Mouse (Mus musculus) T-helper 1 cell (primary cell): ENCODE data around the gene Tmem135.

Experiments used
- in situ Hi-C: fragments of 300-600 bp; cut with MboI, MseI; formaldehyde crosslinking; loops from one replicate; pipeline ENCODE4 v1.15.1; 2025; ENCODE audit warnings: high pct_unique_total_duplicates

The Tmem135 gene

DNA sequence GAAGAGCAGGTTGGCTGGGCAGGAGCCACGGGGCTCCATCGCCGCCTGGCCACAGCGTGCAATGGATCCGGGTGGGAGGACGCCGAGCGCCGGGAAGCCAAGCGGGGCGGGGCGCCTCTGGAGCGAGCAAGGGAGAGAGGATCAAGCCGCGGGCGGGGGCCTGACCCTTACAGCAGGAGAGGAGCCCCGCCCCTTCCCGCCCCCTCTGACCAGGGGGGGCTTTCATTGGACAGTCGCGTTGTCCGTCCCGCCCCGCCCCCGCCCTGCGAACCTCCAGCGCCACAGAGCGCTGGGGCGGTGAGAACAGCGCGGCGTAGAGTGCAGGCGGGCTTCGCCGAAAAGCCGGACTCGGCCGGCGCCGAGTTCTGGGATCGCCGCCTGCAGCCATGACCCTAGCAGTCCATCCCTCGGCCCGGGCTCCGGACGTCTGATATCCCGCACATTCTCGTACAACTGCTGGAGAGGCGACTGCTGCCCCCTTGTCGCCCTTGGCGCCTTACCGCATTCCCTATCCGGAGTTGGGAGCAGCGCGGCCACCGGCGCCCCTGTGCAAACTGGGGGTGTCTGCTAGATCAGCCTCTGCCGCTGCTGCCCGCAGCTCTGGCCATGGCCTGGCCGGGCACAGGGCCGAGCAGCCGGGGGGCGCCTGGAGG lies at the start of gene Tmem135, which contains the start of gene Fzd4:
TSS of gene Tmem135 (minus strand) at position 142 of the 653 bp plus-strand sequence.
TSS of gene Fzd4 (plus strand) at position 275 of the 653 bp plus-strand sequence.
- in situ Hi-C loops = loop anchor here (10.0 kb wide), 1 partner anchor 1051 kb away; the partner anchor contains the start of gene Tmem126a

DNA sequence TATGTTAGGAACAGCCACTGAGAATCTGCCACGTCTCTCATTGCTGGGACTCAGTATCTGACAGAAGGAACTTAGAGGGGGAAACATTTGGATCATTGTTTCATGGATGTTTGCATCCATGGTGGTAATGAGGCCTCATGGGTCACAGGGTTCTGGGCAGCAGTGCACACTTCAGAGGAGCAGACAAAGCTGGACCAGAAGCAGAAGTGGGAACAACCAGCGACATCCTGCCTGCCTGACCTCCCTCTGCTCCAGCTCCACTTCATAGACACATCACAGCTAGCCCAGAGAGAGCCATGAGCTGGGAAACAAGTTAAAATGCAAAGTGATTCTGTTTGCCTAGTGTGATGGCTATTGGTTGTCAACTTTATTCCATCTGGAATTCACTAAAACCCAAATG lies 46.3 kb upstream of the Tmem135 start:
- in situ Hi-C loops = no loop called here

- in situ Hi-C loops = no loop called here
These were observed 41.1 kb upstream of the Tmem135 start for GRCm38 (mm10) chr7:89445137-89445536.

GRCm38 (mm10) chr7:89442242-89442641 lies 38.2 kb upstream of the Tmem135 start:
- in situ Hi-C loops = no loop called here

GRCm38 (mm10) chr7:89441291-89441690 lies 37.3 kb upstream of the Tmem135 start:
- in situ Hi-C loops = no loop called here

GRCm38 (mm10) chr7:89437589-89437988 lies 33.6 kb upstream of the Tmem135 start:
- in situ Hi-C loops = no loop called here

DNA sequence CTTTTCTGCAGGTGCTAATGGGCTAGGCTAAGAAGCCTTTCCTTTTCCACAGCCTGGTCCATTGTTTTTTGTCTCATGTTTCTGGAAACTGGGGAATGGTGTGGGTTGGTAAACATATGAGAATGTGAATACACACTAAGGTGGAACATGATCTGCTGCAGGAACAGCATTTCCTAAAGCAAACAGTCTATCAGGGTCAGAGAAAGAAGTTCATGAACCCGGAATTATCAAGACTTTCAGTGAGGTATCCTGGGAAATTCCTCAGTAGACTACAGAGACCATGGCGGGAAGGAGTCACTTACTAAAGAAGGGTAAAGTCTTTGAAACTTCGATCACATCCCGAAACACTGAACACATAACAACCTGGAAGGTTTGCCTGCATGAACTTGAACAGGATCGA lies 32.4 kb upstream of the Tmem135 start:
- in situ Hi-C loops = no loop called here

DNA sequence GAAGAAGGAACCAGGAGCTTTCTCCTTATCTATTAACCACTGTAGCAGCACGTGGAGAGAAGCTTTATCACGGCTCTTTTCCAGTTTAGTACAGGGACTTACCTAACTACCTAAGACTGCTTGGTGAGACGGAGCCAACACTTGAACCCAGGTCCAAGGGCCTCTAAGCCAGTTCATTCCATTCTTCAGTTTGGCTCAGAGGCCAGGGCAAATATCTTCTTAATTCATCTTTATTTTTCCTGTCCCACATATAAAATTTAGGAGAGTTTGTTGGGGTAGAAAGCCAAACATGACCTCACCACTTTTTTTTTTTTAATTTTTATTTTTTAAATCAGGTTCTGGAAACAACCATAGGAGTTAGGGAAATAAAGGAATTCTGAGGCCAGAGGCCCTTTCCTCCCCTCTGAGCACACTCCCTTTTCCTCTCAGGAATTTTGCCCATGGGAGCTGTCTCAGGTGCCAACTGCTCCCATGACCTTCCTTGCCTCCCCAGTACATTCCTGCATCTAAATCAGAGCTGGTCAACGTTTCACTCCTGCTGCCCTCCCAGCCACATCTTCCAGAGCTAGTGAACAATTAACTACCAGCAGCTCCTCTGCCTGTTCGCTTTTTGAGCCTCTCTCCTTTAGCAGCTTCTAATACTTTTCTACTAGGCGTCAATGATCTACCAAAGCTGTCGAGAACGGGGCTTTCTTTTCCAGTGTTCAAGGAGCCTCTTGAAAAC lies 30.0 kb upstream of the Tmem135 start:
- in situ Hi-C loops = no loop called here

GRCm38 (mm10) chr7:89433193-89433892 lies 29.3 kb upstream of the Tmem135 start:
- in situ Hi-C loops = no loop called here

DNA sequence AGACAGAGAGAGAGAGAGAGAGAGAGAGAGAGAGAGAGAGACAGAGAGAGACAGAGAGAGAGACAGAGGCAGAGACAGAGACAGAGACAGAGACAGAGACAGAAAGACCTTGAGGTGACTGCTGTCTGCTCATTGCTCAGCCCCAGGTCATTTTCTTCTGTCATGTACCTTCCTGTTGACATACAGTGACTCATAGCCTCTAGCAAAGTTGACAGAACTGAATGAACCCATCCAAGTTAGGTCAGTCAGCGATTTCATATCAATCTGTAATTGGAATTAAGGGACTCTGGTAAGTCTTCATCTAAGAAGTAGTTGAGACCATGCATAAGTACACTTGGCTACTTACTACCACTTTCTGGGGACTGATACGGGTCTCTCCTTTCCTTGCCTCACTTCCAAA lies 27.2 kb upstream of the Tmem135 start:
- in situ Hi-C loops = no loop called here

DNA sequence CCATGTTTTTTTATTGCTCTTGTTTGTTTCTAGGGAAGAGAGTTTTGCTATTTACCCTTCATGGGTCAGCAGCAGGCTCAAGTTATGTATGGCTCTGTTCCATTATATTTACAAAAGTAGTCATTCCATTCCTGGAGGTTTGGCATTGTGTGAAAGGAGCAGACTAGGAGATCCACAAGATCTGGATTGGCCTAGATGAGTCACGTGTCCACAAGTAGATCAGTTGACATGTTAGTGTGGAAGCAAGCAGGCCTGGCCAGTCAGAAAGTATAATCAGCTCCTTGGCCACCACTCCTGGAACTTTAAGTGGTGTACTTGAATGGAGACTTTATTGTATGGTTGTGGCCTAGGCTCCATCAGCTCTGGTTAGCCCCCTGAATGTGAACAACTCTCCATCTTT lies 25.3 kb upstream of the Tmem135 start:
- in situ Hi-C loops = no loop called here

- in situ Hi-C loops = no loop called here
These were observed 24.8 kb upstream of the Tmem135 start for GRCm38 (mm10) chr7:89428804-89429203.

DNA sequence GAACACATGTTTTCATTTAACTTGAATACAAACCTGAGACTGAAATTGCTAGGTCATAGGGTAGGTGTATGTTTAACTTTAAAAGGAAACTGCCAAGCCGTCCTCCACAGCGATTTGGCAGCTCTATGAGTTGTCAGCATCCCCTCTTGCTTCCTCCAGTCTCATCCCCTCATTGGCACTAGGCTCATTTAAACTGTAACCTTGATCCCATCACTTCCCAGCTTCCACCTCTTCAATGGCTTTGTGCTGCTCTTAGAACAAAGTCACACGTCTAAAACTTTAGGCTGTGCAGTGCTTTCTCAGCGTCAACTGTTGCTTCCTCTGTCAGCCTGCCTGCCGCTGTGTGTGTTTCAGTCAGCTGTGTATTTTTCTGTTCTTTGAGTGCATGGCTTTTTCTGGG lies 23.1 kb upstream of the Tmem135 start:
- in situ Hi-C loops = no loop called here

- in situ Hi-C loops = no loop called here
These were observed 22.0 kb upstream of the Tmem135 start for GRCm38 (mm10) chr7:89425803-89426725.

GRCm38 (mm10) chr7:89424659-89425058 lies 20.6 kb upstream of the Tmem135 start:
- in situ Hi-C loops = no loop called here

DNA sequence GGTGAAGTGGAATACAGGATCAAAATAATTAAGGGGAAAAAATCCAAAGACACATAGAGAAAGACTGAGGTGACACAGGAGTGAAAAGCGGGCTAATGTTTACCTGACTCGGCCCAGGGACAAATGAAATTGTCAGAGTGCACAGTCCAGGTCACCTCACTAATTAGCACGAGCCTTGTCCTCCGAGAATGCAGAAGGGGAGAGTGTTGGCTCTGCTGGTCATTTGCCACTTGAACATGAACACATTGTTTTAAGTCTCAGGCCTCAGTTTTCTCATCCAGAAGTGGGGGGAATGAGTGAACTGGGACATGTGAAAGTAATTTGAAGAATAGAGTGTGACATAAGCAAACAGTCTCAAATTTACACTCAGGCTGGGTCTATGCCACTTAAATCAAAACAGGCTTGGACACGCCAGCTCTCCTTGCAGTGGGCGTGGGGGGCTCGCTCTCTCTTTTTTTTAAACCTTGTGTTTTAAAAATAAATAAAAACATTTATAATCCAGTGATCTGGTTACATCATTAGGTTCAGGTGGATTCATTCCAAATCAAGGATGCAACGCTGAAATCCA lies 19.8 kb upstream of the Tmem135 start:
- in situ Hi-C loops = no loop called here

- in situ Hi-C loops = no loop called here
These were observed 19.2 kb upstream of the Tmem135 start for GRCm38 (mm10) chr7:89423194-89423593.

- in situ Hi-C loops = no loop called here
These were observed 18.6 kb upstream of the Tmem135 start for GRCm38 (mm10) chr7:89422650-89423049.

- in situ Hi-C loops = no loop called here
These were observed 17.3 kb upstream of the Tmem135 start for GRCm38 (mm10) chr7:89421294-89421693.

GRCm38 (mm10) chr7:89418917-89419679 lies 15.1 kb upstream of the Tmem135 start:
- in situ Hi-C loops = no loop called here
